Mouse (Mus musculus) forebrain, embryonic 14.5 days (tissue): ENCODE results near the gene Atf6b. TPM values are rescaled to one million over a fixed set of nuclear protein-coding genes. Genes with fewer than 3 reads are reported as not detected.

Experiments used
- ATAC-seq: fragments of 200-750 bp; cut with Nextera tagmentation; 2 replicates; pipeline ENCODE4 v1.8.0; 2017; ENCODE audit warnings: mild to moderate bottlenecking, moderate library complexity
- DNase-seq: peaks from one replicate; pipeline ENCODE4 v3.0.0-alpha.2; 2015; ENCODE audit warnings: low spot score
- H3K27ac ChIP-seq: fragments of 300-500 bp; sonication (generic); 2 replicates; pipeline ENCODE4 v1.5.1; 2014; ENCODE audit warnings: low read depth, mild to moderate bottlenecking, control low read depth, low read length, moderate library complexity
- H3K27me3 ChIP-seq: fragments of 300-500 bp; sonication (generic); replicated peaks from 2 replicates; pipeline ENCODE4 v1.6.1; 2014; ENCODE audit warnings: low read length, control low read depth, mixed read lengths; ENCODE audit not compliant: control insufficient read depth, insufficient read depth
- H3K36me3 ChIP-seq: fragments of 300-500 bp; sonication (generic); 2 replicates; pipeline ENCODE4 v1.6.1; 2014; ENCODE audit warnings: low read length, control low read depth; ENCODE audit not compliant: control insufficient read depth, insufficient read depth
- H3K4me1 ChIP-seq: fragments of 300-500 bp; sonication (generic); 2 replicates; pipeline ENCODE4 v1.6.1; 2014; ENCODE audit warnings: antibody characterized with exemption, low read length, control low read depth; ENCODE audit not compliant: control insufficient read depth, insufficient read depth
- H3K4me2 ChIP-seq: fragments of 300-500 bp; sonication (generic); 2 replicates; pipeline ENCODE4 v1.6.1; 2014; ENCODE audit warnings: mild to moderate bottlenecking, control low read depth, low read length
- H3K4me3 ChIP-seq: fragments of 300-500 bp; sonication (generic); 2 replicates; pipeline ENCODE4 v1.5.1; 2014; ENCODE audit warnings: low read depth, low read length, control low read depth
- H3K9ac ChIP-seq: fragments of 300-500 bp; sonication (generic); 2 replicates; pipeline ENCODE4 v1.6.1; 2014; ENCODE audit warnings: mild to moderate bottlenecking, low read length, control low read depth, moderate library complexity
- H3K9me3 ChIP-seq: fragments of 300-500 bp; sonication (generic); replicated peaks from 2 replicates; pipeline ENCODE4 v1.6.1; 2016; ENCODE audit warnings: low read length, control low read depth, mixed read lengths; ENCODE audit not compliant: control insufficient read depth
- WGBS: fragments of 180-500 bp; shearing (Covaris S2); extraction: QIAGEN DNeasy Blood & Tissue Kit; methylation state at CpG from one replicate; pipeline ENCODE4 v1.1.7; 2014; 5-methylcytosine and 5-hydroxymethylcytosine counted together
- polyA plus RNA-seq: library from polyadenylated mRNA; unstranded; fragments of >200 nt; fragmentation: Nextera tagmentation; extraction: Ambion mirVana; gene quantifications from 2 replicates; pipeline ENCODE4 v1.2.1, GENCODE M21; 2014

Gene Atf6b
- polyA plus RNA-seq, 1 experiment from 2014 or later: 75.0 TPM

- Histone ChIP-seq H3K4me1 (0 out of 2 replicates have a peak, but pooled peaks cover 2% of the 10 kb centered on the region), H3K4me3 (no peak overlapping the region), H3K27me3 (peaks cover 27% of the 10 kb centered on the region), H3K4me2 (no peak overlapping the region), H3K36me3 (no peaks in the 10 kb centered on the region), H3K9me3 (no peaks in the 10 kb centered on the region), H3K27ac (no peak overlapping the region), H3K9ac (no peak overlapping the region)
- ATAC-seq (no peak), DNase-seq (no peak)
- 78% methylated on average over 6 of the region's 6 CpGs for WGBS
Observed at GRCm38 (mm10) chr17:34676093-34676460, 29.1 kb downstream of the Atf6b start.

GRCm38 (mm10) chr17:34676671-34677070 lies 29.7 kb downstream of the Atf6b start:
- Histone ChIP-seq H3K36me3 (no peaks in the 10 kb centered on the region), H3K9me3 (no peaks in the 10 kb centered on the region), H3K4me2 (no peak overlapping the region), H3K4me1 (0 out of 2 replicates have a peak, but pooled peaks cover 2% of the 10 kb centered on the region), H3K27me3 (peaks cover 21% of the 10 kb centered on the region), H3K27ac (no peak overlapping the region), H3K9ac (no peak overlapping the region), H3K4me3 (no peak overlapping the region)
- DNase-seq (no peak), ATAC-seq (no peak)
- WGBS: 81% methylated on average over 12 of the region's 12 CpGs

GRCm38 (mm10) chr17:34680191-34680590 lies 33.2 kb downstream of the Atf6b start:
- no peak overlapping the region for H3K27ac ChIP-seq
- H3K9me3 ChIP-seq: no peaks in the 10 kb centered on the region
- no peaks in the 10 kb centered on the region for H3K36me3 ChIP-seq
- H3K4me3 ChIP-seq: no peak overlapping the region
- H3K27me3 ChIP-seq: no peaks in the 10 kb centered on the region
- no peak for DNase-seq
- no peak overlapping the region for H3K4me2 ChIP-seq
- no peak overlapping the region for H3K9ac ChIP-seq
- no peaks in the 10 kb centered on the region for H3K4me1 ChIP-seq
- no peak for ATAC-seq
- WGBS: 85% methylated on average over 26 of the region's 26 CpGs

- H3K4me2 ChIP-seq: no peak overlapping the region
- 81% methylated on average over 4 of the region's 4 CpGs for WGBS
- no peak overlapping the region for H3K9ac ChIP-seq
- no peaks in the 10 kb centered on the region for H3K9me3 ChIP-seq
- no peaks in the 10 kb centered on the region for H3K27me3 ChIP-seq
- H3K4me3 ChIP-seq: no peak overlapping the region
- no peak for ATAC-seq
- no peaks in the 10 kb centered on the region for H3K36me3 ChIP-seq
- H3K27ac ChIP-seq: no peak overlapping the region
- no peak for DNase-seq
- no peaks in the 10 kb centered on the region for H3K4me1 ChIP-seq
Observed at GRCm38 (mm10) chr17:34680621-34681020, 33.7 kb downstream of the Atf6b start.

- H3K4me2 ChIP-seq: no peak overlapping the region
- H3K27ac ChIP-seq: no peak overlapping the region
- no peaks in the 10 kb centered on the region for H3K4me1 ChIP-seq
- no peaks in the 10 kb centered on the region for H3K9me3 ChIP-seq
- 87% methylated on average over 17 of the region's 17 CpGs for WGBS
- H3K4me3 ChIP-seq: no peak overlapping the region
- DNase-seq (no peak), ATAC-seq (no peak)
- H3K36me3 ChIP-seq: no peaks in the 10 kb centered on the region
- no peaks in the 10 kb centered on the region for H3K27me3 ChIP-seq
- H3K9ac ChIP-seq: no peak overlapping the region
Observed at GRCm38 (mm10) chr17:34681132-34681571, 34.2 kb downstream of the Atf6b start.

GRCm38 (mm10) chr17:34681881-34682536 lies 35.1 kb downstream of the Atf6b start:
- no peaks in the 10 kb centered on the region for H3K4me1 ChIP-seq
- no peaks in the 10 kb centered on the region for H3K27me3 ChIP-seq
- H3K27ac ChIP-seq: no peak overlapping the region
- no peak overlapping the region for H3K4me2 ChIP-seq
- H3K36me3 ChIP-seq: no peaks in the 10 kb centered on the region
- no peak overlapping the region for H3K9ac ChIP-seq
- DNase-seq (no peak), ATAC-seq (no peak)
- 71% methylated on average over 11 of the region's 11 CpGs for WGBS
- no peak overlapping the region for H3K4me3 ChIP-seq
- H3K9me3 ChIP-seq: no peaks in the 10 kb centered on the region

GRCm38 (mm10) chr17:34683179-34683578 lies 36.2 kb downstream of the Atf6b start:
- Histone ChIP-seq H3K4me2 (no peak overlapping the region), H3K9ac (no peak overlapping the region), H3K27ac (no peak overlapping the region), H3K27me3 (no peaks in the 10 kb centered on the region), H3K36me3 (no peaks in the 10 kb centered on the region), H3K4me1 (no peaks in the 10 kb centered on the region), H3K4me3 (no peak overlapping the region), H3K9me3 (no peaks in the 10 kb centered on the region)
- 81% methylated on average over 8 of the region's 8 CpGs for WGBS
- ATAC-seq (no peak), DNase-seq (no peak)

GRCm38 (mm10) chr17:34683686-34684220 lies 36.8 kb downstream of the Atf6b start:
- no peak for DNase-seq
- H3K4me2 ChIP-seq: no peak overlapping the region
- H3K9ac ChIP-seq: no peak overlapping the region
- no peak overlapping the region for H3K4me3 ChIP-seq
- H3K9me3 ChIP-seq: no peaks in the 10 kb centered on the region
- no peaks in the 10 kb centered on the region for H3K27me3 ChIP-seq
- no peak for ATAC-seq
- H3K27ac ChIP-seq: no peak overlapping the region
- no peaks in the 10 kb centered on the region for H3K36me3 ChIP-seq
- H3K4me1 ChIP-seq: no peaks in the 10 kb centered on the region
- WGBS: 73% methylated on average over 10 of the region's 10 CpGs

- no peak overlapping the region for H3K4me3 ChIP-seq
- WGBS: 65% methylated on average over 9 of the region's 9 CpGs
- H3K36me3 ChIP-seq: no peaks in the 10 kb centered on the region
- no peak overlapping the region for H3K4me2 ChIP-seq
- no peaks in the 10 kb centered on the region for H3K9me3 ChIP-seq
- DNase-seq (no peak), ATAC-seq (no peak)
- no peak overlapping the region for H3K9ac ChIP-seq
- no peaks in the 10 kb centered on the region for H3K4me1 ChIP-seq
- no peak overlapping the region for H3K27ac ChIP-seq
- H3K27me3 ChIP-seq: no peaks in the 10 kb centered on the region
Observed at GRCm38 (mm10) chr17:34684253-34684893, 37.4 kb downstream of the Atf6b start.
